Mouse (Mus musculus) thymus, adult 18-20 months (tissue): ENCODE measurements around the gene Prdm16.

Source experiments
- DNase-seq, 2 experiments: peaks; one replicate each; pipeline ENCODE4 v3.0.0; 2022; ENCODE audit warnings: mixed read lengths in 2 of 2

Prdm16 gene

DNA sequence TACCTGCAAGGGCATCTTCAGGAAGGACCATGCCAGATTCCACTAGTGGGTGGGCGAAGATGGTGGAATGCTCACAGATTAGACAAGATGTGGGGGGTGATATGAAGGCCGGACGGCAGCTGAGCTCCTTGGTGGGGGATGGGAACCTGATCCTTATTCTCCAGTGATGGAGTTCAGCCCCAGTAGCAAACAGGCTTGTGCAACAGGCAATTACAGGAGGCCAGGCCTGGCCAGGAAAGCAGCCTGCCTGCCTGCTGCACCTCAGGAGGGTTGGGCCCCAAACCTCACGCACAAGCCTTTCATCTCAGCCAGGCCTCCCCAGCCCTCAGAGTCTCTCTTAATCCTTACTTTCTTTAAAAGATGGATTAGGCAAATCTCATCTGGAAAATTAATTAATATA is 124.9 kb downstream of the Prdm16 start:
- DNase-seq = no peak

DNA sequence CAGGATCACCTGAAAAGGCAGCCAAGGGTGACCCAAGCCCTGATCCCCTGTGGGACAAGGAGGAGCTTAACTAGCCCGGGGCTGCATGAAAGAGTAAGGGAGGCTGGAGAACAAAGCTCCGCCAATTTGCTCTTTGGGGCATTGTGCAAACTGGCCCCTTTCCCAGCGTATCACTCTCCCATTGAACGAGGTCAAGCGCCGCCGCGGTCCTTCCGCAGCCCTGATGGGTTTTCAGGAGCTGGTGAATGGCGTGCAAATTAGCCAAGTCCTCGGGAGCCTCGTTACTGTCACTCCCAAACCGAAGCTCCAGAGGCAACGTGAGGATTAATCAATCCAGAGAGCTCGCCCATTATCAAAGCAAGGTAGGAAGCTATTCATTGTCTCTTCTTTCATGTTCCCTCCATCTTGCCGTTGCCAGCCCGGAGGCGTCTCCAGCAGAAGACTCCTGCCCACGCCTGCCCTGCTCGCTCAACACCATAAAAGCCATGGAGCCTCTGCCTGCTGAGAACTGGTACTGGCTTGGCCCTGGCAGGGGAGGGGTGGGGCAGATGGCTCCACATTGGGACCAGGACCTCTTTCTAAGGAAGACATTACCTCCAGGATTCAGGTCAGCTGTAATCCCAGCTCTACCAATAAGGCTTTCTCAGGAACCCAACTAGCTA is 129.8 kb downstream of the Prdm16 start:
- no peak for DNase-seq

DNA sequence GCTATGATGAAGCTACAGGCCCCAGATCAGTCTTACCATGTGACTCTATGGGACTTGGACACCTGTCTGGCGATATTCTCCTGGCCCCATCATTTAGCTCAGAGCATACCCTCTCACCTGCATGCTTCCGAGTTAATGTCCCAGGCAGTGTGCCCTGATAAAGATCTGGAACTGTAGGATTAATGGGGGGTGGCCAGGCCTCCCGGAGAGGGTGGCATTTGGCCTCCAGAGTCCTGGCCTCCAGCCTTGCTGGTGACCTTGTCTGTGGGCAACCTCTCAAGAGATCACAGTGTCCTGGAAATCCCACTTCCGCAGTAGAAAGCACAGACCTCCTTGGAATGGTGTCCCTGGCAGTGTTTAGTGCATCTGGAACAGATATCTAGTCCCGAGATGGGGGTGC is 131.4 kb downstream of the Prdm16 start:
- no peak for DNase-seq

DNA sequence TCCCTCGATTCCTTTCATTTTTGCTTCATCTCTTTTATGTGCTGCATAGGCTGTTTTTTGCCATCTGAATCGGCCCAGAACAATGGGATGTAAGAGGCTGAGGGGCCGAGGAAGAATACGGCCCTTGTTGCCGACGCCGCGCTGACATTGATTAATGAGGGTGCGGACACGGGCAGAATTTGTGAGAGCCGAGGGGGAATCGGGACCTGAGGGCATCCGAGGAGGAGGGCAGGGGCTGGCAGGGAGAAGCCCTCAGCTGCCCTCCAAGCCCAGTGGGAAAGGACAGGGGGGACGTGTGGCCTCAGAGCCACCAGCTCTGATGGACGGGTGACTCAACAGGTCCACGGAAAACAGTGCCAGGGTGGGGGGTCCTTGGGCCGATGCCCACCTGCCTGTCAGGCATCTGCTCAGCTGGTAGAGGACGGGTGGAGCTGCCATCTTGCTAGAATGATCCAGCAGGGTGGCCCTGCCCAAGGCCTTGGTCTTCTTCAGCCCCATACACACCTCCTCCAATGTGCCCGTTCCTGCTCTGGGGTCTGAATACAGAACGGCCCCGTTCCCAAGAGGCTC is 133.3 kb downstream of the Prdm16 start:
- no peak for DNase-seq

DNA sequence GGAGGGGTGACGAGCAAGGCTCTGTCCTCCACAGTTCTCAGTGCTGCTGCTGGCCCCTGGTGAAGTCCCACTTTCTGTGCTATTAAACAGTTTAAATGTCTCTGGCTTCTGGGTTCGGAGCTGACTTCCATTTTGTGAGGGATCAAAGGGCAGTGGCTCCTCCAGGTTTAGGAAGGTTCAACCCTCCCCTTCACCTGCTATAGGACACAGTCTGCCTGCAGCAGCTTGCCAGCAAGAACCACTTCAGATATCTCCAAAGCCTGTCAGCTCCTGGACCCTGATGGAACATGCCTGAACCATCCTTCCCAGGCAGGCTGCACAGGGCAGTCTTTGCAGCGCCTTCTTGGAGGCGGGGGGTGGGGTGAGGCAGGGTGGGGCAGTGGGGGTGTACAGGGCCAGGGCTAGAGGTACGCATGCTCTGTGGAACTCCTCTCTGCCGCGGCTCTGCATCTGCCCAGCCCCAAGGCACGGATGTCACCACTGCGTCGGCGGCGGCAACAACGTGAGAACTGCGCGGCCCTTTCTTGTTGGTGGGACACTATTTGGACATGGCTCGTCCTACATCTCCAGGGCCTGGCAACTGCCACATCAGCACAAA is 134.2 kb downstream of the Prdm16 start:
- no peak for DNase-seq

DNA sequence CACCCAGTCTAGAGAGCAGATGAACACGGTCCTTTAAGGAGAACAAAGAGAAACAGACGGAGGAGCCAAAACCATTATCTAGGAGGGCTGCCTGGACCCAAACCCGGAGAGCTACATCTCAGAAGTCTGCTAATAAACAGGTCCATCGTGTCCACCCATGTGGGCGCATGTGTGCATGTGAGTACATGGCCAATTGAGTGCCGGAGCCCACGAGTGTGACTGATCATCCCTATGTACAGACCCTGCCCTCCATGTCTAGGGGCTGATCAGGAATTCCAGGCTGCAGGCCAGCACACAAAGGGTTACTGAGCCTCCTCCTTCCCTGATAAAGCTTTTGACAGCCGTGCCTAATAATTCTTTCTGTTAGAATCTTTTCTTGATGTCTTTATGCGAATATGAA is 136.0 kb downstream of the Prdm16 start:
- no peak for DNase-seq

DNA sequence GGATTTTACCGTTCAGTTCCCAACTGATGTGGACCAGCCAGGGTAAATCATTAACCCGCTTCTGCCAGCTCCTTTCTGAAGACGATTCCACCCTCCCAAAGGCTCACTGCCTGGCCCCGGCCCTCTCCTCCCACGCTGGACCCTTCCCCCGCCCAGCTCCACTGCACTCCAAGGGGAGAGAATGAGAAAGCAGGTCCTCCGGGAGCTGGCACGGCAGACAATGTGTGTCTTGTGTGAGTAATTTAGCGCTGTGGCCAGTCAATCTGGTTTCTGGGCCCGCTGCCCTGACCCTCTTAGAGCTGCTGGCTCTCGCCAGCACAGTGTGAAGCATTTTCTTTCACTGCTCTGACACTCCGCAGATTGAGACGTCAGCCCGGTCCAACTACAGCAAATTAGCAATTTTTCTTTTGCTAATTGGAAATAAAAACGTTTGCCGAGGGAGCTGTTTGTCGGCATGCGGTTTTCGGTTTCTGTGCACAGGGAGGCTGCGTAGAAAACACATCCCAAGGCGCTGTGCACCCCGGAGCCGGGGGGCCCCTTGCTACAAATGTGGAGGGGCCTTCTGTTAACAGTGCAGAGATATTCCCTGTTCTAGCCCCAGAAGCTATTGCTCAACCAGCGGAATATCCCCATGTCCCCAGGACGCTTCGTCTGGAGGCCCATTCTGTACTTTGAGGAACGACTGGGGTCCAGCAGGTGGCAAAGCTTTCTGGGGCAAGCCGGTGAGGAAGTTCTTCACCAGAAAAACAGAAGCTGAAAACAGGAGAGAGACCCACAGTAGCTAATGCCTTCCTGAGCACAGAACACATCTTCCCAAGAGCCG is 136.8 kb downstream of the Prdm16 start:
- DNase-seq = no peak

DNA sequence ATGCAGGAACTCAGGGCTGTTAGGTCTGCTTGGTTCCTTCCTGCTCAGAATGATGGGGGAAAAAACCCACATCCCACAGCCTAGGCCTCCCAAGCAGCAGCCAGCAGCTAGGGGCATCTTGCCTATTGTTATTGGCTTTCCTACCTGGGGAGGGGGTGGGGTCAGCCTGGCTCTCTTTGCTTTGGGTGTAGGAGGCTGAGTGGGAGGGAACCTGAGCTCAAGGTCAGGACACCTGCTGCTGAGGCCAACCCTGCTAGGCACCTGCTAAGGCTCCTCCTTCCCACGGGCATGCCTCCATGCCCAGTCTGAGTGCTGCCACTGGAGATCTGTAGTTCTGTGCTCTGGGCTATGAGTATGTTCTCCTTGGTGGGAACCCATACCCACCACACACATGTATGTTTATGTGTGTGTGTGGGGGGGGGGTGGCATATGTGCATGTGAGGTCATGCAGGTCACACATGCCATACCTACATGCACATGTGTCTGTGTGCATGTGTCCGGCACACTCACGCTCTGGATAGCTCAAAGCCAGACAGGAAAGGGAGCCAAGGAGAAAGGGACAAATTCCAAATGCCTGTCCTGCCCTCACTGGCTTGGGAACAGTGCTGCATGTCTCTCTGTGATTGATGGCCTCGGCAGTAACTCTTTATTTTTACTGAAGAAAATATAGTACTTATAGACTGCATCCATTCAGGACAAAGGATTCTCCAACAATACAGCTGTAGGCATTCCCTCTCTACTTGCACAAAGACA is 139.1 kb downstream of the Prdm16 start:
- no peak for DNase-seq

DNA sequence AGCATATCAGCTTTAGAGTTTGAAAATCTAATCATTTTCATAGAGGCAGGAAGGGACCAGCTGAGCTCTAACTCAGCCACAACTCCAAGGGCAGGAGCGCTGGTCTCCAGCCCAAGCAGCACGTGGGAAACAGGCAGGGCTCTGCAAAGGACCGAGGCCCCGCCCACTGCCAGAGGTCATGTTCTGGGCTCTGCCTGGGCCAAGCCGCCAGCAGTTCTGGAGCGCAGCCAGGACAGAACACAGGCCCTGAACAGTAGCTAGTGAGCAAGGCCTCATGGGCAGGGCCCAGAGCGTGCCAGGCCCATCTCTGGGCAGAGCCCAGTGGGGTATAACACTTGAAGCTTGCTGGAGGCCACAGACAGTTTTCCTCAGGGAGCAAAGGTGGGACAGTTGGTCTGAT is 139.7 kb downstream of the Prdm16 start:
- peak; percentile 13 to 17 for DNase-seq

DNA sequence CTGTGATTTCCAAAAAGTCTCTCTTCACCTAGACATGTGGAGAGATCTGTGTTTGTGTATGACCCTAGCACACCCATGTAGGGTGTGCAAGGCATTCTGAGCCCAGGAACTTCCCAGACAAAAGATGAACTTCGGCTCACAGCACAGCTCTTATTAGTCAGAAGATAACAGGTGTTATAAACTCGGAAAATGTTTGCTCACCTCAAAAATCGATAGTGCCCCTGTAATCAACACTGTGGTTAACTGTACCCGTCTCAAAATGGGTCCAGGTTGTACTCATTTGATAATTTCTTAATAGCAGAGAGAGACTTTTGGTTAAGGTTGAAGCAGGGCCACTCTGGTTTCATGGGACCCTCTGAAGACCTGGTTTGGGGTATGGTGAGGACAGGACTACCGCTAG is 140.2 kb downstream of the Prdm16 start:
- DNase-seq = no peak

DNA sequence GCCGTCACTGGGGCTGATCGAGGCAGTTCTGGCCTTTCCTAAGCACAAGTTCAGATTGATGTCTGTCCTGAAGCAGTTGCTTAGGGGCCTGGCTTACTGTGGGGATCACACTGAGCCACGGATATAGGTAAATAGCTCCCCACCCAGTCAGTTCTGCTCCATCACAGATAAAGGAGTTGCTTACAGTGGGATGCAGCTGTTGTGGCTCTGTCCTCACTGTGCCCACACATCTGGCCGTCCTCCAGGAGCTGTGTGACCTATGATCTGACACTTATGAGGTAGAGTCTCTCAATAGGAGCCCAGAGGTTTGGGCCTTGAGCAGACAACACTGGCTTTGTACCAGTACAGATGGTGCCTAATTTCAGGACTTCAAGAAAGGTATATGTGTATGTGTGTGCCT is 142.7 kb downstream of the Prdm16 start:
- no peak for DNase-seq

DNA sequence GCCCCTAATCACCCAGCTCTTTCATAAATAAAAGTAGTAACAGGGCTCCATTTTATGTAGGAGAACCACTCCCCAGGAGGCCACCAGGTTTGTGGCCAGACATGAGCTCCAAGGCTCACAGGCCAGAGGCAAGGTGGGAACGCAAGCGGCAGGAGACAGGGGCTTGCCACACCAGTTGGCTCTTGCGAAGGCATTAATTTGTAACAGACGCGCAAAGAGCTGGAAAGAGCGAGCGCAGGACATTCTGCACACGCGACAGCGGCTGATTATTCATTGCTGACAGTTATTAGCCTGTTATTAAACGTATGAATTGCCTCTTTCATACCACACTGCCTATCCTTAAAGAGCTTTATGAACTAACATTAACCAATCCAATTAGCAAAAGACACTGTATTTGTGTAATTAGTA is 144.0 kb downstream of the Prdm16 start:
- DNase-seq = no peak

DNA sequence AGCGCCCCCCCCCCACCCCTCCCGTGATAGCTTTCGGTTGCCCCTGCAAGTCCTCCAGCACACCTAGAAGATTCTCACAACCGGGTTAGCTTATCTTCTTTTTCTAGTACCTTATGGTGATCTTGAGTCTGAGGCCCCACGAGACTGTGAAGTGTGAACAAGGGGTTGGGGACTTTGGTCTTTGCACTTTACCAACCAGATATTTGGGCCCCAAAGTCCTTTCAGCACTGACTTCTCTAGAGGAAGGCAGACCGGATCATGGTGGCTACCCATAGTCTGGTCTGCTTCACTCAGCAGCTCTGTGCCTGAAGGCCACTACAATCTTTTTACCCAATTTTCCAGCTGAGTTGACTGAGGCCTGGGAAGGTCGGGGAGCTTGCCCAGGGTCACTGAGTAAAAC is 144.4 kb downstream of the Prdm16 start:
- no peak for DNase-seq

DNA sequence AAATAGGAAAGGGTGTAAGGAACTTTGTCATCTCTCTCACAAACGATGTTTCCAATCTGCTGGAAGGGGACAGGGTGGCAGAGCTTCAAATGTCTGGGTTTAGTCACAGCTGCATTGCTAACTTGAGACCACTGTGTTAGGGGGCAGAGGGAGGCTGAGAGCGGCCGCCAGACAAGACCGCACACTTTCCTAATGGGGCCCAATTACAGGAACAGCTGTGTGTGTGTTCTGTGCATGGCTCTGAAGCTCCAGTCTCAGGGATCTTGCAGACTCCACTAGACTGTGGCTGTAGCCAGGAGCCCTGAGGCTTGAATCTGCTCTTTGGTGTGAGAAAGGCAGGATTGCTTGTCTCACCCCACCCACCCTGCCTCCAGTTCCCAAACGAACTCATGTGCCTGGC is 148.6 kb downstream of the Prdm16 start:
- DNase-seq = no peak

DNA sequence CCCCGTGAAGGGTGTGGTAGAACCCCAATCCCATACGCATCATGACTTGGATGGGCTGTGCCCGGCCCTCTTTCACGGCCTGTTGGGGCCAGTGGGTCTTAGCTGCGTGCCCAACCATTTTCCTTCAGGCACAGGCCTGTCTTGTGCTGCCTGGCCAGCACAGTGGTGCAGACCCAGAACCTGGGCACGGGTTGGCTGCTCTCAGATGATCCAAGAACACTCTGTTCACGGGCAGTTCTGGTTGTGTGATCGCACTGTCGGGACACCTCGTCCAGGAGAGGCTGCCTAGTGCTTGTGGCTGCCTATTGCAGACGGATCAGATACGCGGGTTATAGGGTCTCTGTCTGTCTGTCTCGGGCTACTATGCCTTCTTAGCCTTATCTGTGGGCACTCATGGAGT is 154.0 kb downstream of the Prdm16 start:
- no peak for DNase-seq

DNA sequence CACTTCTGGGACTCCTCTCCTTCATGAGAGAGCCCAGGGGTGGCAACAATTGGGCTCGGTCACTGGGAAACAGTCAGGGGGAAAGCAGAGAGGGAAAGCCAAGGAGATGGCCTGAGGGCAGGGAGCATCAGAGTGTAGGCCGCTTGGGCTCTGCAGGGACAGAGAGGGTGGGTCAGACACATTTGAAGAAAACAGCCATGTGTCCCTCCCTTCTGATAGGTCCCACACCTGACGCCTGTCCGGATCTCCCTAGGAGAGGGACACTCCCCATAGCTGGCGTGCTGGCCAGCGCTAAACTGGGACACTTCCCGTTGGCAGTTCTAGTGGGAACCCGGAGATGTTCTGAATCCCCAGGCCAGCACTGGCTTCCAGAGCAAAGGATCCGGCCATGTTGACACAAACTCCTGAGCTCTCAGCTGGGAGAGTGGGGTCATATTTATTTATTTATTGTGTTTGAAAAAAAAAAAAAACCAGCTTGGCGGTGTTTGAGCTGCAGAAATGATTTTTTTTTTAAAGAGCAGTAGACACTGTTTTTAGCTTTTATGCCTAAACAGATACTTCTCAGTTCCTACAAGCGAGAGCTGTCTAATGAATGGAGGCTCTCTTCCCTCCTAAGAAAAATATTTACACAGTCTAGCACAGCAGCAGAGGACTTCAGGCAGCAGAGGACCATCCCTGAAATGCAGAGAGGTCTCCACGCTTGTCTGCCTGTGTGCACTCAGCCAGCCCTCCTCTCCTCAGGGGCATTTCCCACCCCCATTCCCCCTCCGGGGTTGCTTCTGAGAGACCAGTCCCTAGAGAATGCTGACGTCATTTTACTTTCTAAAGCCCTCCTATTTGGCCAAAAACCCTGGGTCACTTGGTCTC is 154.7 kb downstream of the Prdm16 start:
- DNase-seq = no peak

DNA sequence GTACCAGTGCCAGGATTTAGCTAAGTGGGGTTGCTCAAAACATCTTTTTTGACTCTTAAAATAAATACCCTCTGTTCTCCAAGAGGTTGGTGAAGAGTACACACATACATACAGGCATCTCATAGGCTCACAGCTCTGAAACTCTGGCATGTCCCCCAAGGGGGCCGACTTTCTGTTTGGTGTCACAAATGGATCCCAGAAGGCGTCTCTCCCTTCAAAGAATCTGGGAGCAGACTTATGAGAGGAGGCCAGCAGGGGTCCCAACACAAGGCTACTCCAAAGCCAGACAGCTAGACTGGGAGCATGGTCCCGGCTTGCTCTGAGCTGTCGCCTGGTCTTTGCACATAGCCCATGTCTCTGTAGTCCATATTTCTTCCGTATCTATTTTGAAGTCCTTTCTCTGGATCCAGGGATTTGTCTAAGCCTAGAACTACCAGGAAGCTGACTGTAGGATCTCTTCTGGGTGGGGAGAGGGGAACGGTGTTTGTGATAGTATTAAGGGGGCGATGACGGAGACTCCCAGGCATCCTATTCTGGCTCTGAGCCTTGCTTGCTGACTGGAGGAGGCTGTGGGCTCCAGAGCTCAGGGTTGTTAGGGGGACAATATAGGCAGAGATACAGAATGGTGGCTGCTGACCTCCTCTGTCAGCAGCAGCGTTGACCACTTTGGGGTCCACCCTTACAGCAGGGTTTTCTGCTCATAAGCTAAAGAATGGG is 156.0 kb downstream of the Prdm16 start:
- no peak for DNase-seq

DNA sequence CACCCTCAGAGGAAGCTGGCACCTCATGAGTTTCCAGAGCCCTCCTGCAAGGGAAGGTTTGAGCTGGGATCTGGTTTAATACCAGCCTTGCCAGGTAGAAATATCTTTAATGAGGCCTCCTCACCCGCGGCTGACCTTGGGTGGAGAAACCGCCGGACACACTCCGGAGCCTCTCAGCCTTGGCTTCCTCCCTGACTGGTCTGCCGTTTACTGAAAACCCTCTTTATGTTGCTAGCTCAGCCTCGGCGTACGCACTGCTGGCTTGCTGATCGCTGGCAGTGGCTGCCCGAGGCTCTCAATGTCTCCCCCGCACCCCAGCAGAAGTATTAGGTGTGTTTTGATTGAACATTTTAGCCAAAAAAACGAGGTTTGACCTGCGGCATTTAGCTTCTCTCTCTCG is 156.5 kb downstream of the Prdm16 start:
- no peak for DNase-seq

DNA sequence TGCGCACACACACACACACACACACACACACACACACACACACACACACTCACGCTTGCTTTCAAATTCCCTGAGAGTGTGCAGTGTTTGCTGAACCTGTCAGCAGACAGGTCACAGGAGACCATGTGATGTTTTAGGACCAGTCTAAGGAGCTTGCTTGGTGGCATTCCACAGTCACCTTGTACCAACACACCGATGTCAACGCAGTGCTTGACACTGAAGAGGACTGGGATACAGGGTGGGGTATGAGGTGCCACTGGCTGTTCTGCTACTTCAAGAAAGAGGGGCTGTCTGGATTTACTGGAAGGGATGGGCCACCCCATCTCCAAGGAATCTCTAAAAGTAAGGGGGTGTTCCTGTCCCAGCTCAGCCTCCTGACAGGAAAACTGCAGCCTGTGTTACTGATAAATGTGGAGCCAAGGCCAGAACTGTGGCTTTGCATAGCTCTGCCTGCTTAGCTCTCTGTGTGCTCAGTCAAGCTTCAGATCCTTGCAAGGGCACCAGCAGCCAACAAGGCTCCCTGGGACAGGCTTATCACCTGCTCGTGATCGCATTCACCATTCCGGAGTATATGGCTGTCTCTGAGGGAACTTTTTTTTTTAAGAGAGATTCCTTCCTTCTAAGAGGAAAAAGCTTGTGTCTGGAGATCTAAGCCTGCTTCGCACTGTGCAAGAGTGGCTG is 157.6 kb downstream of the Prdm16 start:
- no peak for DNase-seq

DNA sequence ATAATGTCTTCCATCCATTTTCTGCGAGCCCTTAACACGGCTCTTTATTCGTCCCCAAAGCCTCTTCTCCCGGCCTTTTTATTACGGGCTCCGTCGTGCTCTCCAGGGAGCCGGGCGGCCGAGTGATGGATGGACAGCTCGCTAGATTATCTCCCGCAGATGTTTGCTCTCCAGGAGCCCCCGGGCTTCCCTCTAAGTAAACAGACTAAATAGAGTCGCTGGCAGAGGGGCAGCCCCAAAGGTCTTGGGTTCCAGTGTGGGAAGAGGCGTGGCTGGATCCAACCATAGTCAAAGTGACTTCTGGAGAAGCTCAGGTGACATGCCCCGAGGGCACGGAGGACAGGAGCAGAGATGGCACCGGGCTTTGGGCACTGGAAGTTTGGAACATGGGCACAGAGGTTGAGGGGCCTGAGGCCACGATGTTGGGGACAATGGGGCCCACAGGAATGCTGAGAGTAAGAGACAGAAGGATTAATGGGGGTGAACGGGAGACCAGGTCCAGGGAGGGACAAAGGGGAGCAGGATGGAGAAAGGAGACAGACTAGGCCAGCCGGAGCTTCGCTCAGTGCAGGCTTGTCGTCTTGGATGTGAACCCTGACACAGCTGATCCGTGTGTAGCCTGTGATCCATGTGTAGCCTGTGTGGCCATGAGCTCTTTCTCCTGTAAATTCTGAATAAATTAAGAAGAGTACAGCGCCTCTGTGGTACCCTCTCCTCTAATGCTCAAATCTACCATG is 162.9 kb downstream of the Prdm16 start:
- no peak for DNase-seq
